Mouse (Mus musculus): ENCODE measurements around the gene Pla2g4d. TPM values are rescaled to one million over a fixed set of nuclear protein-coding genes. Genes with fewer than 3 reads are reported as not detected.
A peak's percentile ranks its signal among the peaks of the same experiment; 100 is the strongest.

Gene Pla2g4d
- total and polyA plus RNA-seq, 2 experiments from 2014 or later, result 0.16 to 0.20 TPM

DNA sequence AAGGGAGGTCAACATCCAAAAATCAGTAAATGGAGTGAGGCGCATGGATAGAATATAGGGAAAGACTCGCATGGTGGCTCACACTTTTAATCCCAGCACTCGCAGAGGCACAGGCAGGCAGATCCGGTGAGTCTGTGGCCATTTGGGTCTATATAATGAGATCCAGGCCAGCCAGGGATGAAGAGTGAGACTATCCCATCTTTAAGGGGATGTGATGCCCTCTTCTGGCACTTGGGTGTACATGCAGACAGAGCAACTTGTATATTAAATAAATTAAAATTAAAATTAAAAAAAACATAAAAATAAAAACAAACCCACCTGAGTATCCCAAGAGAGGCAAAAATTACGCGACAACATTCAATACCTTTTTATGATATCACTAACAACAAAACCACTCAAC is 23.5 kb downstream of the Pla2g4d start:
- Histone ChIP-seq H3K9ac (replicated peaks; ENCODE audit: low read length) (no peak overlapping the region), H3K4me3 (ENCODE audit: low read length) (no peak overlapping the region), H3K27me3 (ENCODE audit: insufficient read depth, low read length) (no peaks in the 10 kb centered on the region), H3K27ac (no peak overlapping the region), H3K36me3 (ENCODE audit: insufficient read depth, low read length) (no peaks in the 10 kb centered on the region), H3K4me2 (ENCODE audit: low read depth, low read length) (no peak overlapping the region), H3K9me3 (ENCODE audit: low read length) (no peaks in the 10 kb centered on the region), H3K4me1 (ENCODE audit: insufficient read depth, low read length) (no peaks in the 10 kb centered on the region)
- DNase-seq (ENCODE audit: low spot score) (peak; percentile 55), ATAC-seq (no peak)
- peak; percentile 57 for TF ChIP-seq CTCF (IDR thresholded peaks at IDR 0.05; ENCODE audit: low read depth)
- WGBS, result 75% methylated on average over 6 of the region's 6 CpGs

DNA sequence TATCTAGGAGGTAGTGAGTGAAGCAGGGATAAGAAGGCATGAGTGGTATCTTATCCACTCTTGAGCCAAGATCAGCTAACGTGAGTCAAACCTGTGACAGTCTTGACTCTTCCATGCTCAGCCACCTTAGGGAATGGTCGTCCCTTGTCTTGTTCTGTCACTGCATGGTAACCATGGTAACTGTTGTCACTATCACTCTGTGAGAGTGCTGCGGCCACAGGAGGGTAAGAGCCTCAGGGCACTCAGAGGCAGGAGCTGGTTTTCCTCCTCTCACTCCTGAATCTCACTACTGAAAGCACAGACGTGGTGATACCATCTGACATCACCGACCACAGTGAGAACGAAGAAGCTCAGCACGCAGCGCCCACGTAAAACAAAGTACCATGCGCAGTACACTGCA is 24.1 kb downstream of the Pla2g4d start:
- TF ChIP-seq CTCF (IDR thresholded peaks at IDR 0.05; ENCODE audit: low read depth), result no peak
- H3K4me3 ChIP-seq (ENCODE audit: low read length), result no peak overlapping the region
- peak; percentile 33 for DNase-seq (ENCODE audit: low spot score)
- H3K9me3 ChIP-seq (ENCODE audit: low read length), result no peaks in the 10 kb centered on the region
- H3K27me3 ChIP-seq (ENCODE audit: insufficient read depth, low read length), result no peaks in the 10 kb centered on the region
- no peaks in the 10 kb centered on the region for H3K4me1 ChIP-seq (ENCODE audit: insufficient read depth, low read length)
- no peak overlapping the region for H3K4me2 ChIP-seq (ENCODE audit: low read depth, low read length)
- H3K27ac ChIP-seq, result no peak overlapping the region
- WGBS, result 56% methylated on average over 10 of the region's 10 CpGs
- no peaks in the 10 kb centered on the region for H3K36me3 ChIP-seq (ENCODE audit: insufficient read depth, low read length)
- no peak overlapping the region for H3K9ac ChIP-seq (replicated peaks; ENCODE audit: low read length)
- ATAC-seq, result peak; percentile 71; the same call in 1 of the 2 replicates

DNA sequence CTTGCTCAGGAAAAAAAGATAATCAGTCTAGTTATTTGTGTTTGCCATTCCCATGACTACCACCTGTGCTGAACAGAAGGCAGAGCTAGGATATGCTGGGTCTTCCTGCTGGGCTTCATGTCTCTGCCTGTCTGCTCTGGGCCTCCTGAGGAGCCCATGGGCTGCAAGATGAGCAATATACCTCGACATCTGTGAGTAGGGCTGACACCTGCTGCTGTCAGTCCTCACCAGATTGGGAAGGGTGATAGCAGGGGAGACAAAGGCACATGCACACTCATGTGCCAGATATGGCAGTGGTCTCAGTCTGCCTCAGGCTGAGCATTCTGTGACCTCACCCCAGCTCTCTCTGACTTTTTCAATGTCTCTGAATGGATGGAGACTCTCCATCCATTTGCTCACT is 26.1 kb downstream of the Pla2g4d start:
- WGBS, result 33% methylated on average over 1 of the region's 1 CpGs
- Histone ChIP-seq H3K4me3 (ENCODE audit: low read length) (no peak overlapping the region), H3K27me3 (ENCODE audit: insufficient read depth, low read length) (no peaks in the 10 kb centered on the region), H3K4me1 (ENCODE audit: insufficient read depth, low read length) (no peaks in the 10 kb centered on the region), H3K27ac (no peak overlapping the region), H3K4me2 (ENCODE audit: low read depth, low read length) (no peak overlapping the region), H3K9me3 (ENCODE audit: low read length) (no peaks in the 10 kb centered on the region), H3K36me3 (ENCODE audit: insufficient read depth, low read length) (no peaks in the 10 kb centered on the region), H3K9ac (replicated peaks; ENCODE audit: low read length) (no peak overlapping the region)
- ATAC-seq (no peak), DNase-seq (ENCODE audit: low spot score) (no peak)
- TF ChIP-seq CTCF (IDR thresholded peaks at IDR 0.05; ENCODE audit: low read depth), result no peak

DNA sequence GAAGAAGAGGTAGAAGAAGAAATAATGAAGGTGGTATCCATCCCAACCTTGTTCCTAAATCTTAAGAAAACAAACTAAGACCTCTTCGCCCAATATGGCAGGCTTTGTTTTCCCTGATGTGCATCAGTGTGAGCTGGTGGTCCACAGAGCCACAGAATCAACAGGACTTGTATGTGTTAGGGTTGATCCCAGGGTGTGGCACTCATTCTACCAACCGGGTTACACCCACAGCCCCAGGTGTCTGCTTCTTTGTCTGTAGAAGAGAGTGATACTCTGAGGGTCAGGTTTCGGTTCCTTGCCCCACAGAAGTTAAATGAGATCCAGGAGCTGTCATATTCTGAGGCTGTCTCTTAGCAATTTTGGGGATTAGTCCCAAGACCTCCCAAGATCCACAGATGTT is 27.7 kb downstream of the Pla2g4d start:
- no peak overlapping the region for H3K27ac ChIP-seq
- ATAC-seq (no peak), DNase-seq (ENCODE audit: low spot score) (no peak)
- H3K36me3 ChIP-seq (ENCODE audit: insufficient read depth, low read length), result no peaks in the 10 kb centered on the region
- no peak for TF ChIP-seq CTCF (IDR thresholded peaks at IDR 0.05; ENCODE audit: low read depth)
- WGBS, result 83% methylated on average over 3 of the region's 3 CpGs
- no peaks in the 10 kb centered on the region for H3K27me3 ChIP-seq (ENCODE audit: insufficient read depth, low read length)
- H3K9ac ChIP-seq (replicated peaks; ENCODE audit: low read length), result no peak overlapping the region
- no peaks in the 10 kb centered on the region for H3K9me3 ChIP-seq (ENCODE audit: low read length)
- no peak overlapping the region for H3K4me2 ChIP-seq (ENCODE audit: low read depth, low read length)
- H3K4me1 ChIP-seq (ENCODE audit: insufficient read depth, low read length), result no peaks in the 10 kb centered on the region
- no peak overlapping the region for H3K4me3 ChIP-seq (ENCODE audit: low read length)

DNA sequence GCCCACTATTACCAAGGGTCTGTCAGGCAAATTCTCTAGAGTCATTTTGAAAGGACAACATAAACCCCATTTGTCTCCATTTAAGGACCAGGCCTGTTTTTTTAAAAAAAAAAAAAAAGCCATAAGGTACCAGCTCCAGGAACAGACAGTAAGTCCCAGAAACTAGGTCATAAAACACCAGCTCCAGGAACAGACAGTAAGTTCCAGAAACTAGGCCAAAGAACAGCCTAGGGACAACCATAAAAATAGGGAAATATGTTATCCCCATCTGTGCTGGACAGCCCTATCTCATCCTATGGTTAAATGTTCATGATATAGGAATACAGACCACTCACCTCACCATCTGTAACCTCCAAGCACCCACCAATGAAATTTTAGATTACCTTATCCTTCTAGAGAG is 32.7 kb downstream of the Pla2g4d start:
- H3K27ac ChIP-seq, result no peak overlapping the region
- no peak for TF ChIP-seq CTCF (IDR thresholded peaks at IDR 0.05; ENCODE audit: low read depth)
- ATAC-seq (no peak), DNase-seq (ENCODE audit: low spot score) (no peak)
- H3K36me3 ChIP-seq (ENCODE audit: insufficient read depth, low read length), result no peaks in the 10 kb centered on the region
- no peak overlapping the region for H3K4me2 ChIP-seq (ENCODE audit: low read depth, low read length)
- no peak overlapping the region for H3K9ac ChIP-seq (replicated peaks; ENCODE audit: low read length)
- H3K9me3 ChIP-seq (ENCODE audit: low read length), result no peaks in the 10 kb centered on the region
- H3K4me1 ChIP-seq (ENCODE audit: insufficient read depth, low read length), result no peaks in the 10 kb centered on the region
- no peaks in the 10 kb centered on the region for H3K27me3 ChIP-seq (ENCODE audit: insufficient read depth, low read length)
- no peak overlapping the region for H3K4me3 ChIP-seq (ENCODE audit: low read length)

DNA sequence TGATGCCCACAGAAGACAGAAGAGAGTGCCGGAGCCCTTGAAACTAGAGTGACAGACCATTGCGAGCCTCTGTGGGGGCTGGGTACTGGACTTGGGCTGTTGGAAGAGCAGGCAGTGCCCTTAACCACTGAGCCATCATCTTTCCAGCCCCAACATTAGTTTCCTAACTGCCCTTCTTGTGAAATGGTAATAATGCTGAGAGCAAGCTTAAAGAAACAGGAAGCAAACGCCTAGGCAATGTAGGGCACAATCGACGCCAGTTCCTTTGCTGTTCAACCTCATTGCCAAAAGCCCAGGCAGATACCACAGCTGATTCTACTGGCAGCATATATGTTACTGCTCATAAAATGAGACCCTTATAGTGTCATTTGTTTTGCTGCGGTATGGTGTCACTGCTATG is 36.4 kb downstream of the Pla2g4d start:
- H3K9ac ChIP-seq (replicated peaks; ENCODE audit: low read length), result no peak overlapping the region
- no peak overlapping the region for H3K4me3 ChIP-seq (ENCODE audit: low read length)
- H3K4me1 ChIP-seq (ENCODE audit: insufficient read depth, low read length), result no peaks in the 10 kb centered on the region
- DNase-seq (ENCODE audit: low spot score) (no peak), ATAC-seq (no peak)
- H3K36me3 ChIP-seq (ENCODE audit: insufficient read depth, low read length), result no peaks in the 10 kb centered on the region
- no peaks in the 10 kb centered on the region for H3K27me3 ChIP-seq (ENCODE audit: insufficient read depth, low read length)
- TF ChIP-seq CTCF (IDR thresholded peaks at IDR 0.05; ENCODE audit: low read depth), result no peak
- no peak overlapping the region for H3K27ac ChIP-seq
- no peaks in the 10 kb centered on the region for H3K9me3 ChIP-seq (ENCODE audit: low read length)
- WGBS, result 93% methylated on average over 6 of the region's 6 CpGs
- no peak overlapping the region for H3K4me2 ChIP-seq (ENCODE audit: low read depth, low read length)

DNA sequence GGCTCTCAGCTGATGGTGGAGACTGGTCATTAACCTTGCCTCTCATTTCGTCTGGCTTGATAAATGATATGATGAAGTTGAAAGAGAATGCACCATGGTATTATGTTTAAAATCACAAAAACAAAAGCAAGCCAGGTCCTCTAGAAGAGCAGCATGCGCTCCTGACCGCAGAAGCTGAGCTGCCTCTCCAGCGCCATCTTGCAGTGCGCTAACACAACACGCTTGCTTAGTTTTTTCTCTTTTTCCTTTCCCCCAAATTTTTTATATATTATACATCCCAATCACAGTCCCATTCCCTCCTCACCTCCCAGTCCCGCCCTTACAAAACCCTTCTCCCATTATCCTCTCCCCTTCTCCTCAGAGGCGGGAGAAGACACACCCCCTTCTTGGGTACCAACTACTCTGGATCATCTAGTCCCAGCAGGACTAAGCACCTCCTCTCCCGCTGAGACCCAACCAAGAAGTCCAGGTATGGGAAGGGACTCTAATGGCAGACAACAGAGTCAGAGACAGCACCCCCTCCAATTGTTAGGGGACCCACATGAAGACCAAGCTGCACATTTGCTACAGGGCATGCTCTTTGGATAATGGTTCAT is 43.5 kb downstream of the Pla2g4d start:
- 12% methylated on average over 9 of the region's 9 CpGs for WGBS
- DNase-seq (ENCODE audit: low spot score), result peak; percentile 73
- Histone ChIP-seq H3K4me3 (ENCODE audit: low read length) (peak overlapping the region; percentile 42), H3K9ac (replicated peaks; ENCODE audit: low read length) (peak overlapping the region; percentile 56), H3K36me3 (ENCODE audit: insufficient read depth, low read length) (no peaks in the 10 kb centered on the region), H3K4me1 (ENCODE audit: insufficient read depth, low read length) (0 out of 2 replicates have a peak, but pooled peaks cover 3% of the 10 kb centered on the region), H3K27ac (peak overlapping the region; percentile 80), H3K4me2 (ENCODE audit: low read depth, low read length) (peak overlapping the region; percentile 67), H3K9me3 (ENCODE audit: low read length) (no peaks in the 10 kb centered on the region), H3K27me3 (ENCODE audit: insufficient read depth, low read length) (no peaks in the 10 kb centered on the region)
- peak; percentile 64 for TF ChIP-seq CTCF (IDR thresholded peaks at IDR 0.05; ENCODE audit: low read depth)
- peak; percentile 72 for ATAC-seq
